Mouse (Mus musculus) C2C12 (cell line): ENCODE measurements at regions not wholly inside any gene's neighbourhood (a gene's known extent, or its start where the extent isn't known, plus 50 kb on each side); places are given as distances from the start of the nearest gene placed in this dataset.

Experiments
- CEBPB ChIP-seq: IDR thresholded peaks from one replicate; pipeline ENCODE4 v1.6.1; 2011; ENCODE audit warnings: low read depth, mild to moderate bottlenecking, control low read depth, moderate library complexity
- CTCF ChIP-seq: IDR thresholded peaks from one replicate; pipeline ENCODE4 v1.5.1; 2011; ENCODE audit not compliant: control insufficient read depth, insufficient read depth, insufficient read length
- FOSL1 ChIP-seq: IDR thresholded peaks from one replicate; pipeline ENCODE4 v1.8.0; 2011; ENCODE audit warnings: mild to moderate bottlenecking, low read length; ENCODE audit not compliant: poor library complexity, insufficient read depth, severe bottlenecking
- MAX ChIP-seq: IDR thresholded peaks from one replicate; pipeline ENCODE4 v1.6.1; 2011; ENCODE audit warnings: mild to moderate bottlenecking, control low read depth
- MYOD1 ChIP-seq: IDR thresholded peaks from one replicate; pipeline ENCODE4 v1.6.1; 2011; ENCODE audit warnings: low read depth; ENCODE audit not compliant: control insufficient read depth, insufficient read length
- MYOG ChIP-seq: IDR thresholded peaks from one replicate; pipeline ENCODE4 v1.6.1; 2011; ENCODE audit not compliant: control insufficient read depth, insufficient read length; ENCODE audit errors: extremely low read depth
- USF1 ChIP-seq: IDR thresholded peaks from one replicate; pipeline ENCODE4 v1.6.1; 2011; ENCODE audit warnings: low read depth, mild to moderate bottlenecking, control low read depth, moderate library complexity

DNA sequence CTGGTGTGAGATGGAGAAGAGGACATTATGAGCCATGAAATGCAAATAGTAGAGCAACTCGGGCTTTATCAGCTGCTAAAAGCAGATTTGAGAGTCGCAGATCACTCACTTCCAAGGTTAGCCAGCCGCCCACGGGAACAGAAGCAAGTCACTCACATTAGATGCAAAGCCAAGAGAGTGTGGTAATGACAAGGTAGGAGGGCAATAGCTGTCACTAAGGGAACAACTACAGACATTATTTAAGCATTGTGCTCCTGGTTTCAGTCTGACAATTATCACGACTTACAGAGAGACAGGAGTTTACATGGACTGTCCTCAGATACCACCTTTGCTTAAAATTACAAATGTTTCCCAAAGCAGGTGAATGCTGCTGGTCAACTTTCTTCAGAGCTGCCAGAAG lies 128.5 kb upstream of the Vldlr start:
- TF ChIP-seq CTCF (no peak), USF1 (no peak), MYOG (no peak), MAX (no peak), FOSL1 (no peak), MYOD1 (no peak), CEBPB (no peak)
